Mouse (Mus musculus): ENCODE results near the gene Atf7ip. TPM values are rescaled to one million over a fixed set of nuclear protein-coding genes. Genes with fewer than 3 reads are reported as not detected.
"Not testable (repeated sequence)": the region's sequence is repeated elsewhere in the genome, so short reads cannot be mapped to it uniquely, and the experiment has no call there.

The Atf7ip gene
- polyA plus RNA-seq (2012; rRNA removed) = 35.7 and 46.3 TPM in 2 replicates
- 38.4 and 41.8 TPM in 2 replicates for polyA plus RNA-seq (2014; fragmentation: Nextera tagmentation; extraction: Ambion mirVana)

DNA sequence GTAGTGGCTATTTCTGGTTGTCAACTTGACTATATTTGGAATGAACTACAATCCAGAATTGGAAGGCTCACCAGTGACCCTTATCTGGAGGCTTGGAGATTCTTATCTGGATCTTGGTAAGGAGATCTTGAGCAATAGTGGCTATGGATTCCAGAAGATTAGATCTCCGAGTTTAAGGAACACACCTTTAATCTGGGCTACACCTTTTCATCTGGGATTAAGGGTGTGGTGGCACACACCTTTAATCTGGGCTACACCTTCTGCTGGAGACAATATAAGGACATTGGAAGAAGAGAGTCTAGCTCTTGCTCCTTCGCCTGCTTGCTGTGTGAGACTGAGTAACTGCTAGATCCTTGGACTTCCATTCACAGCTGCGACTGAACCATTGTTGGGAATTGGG lies at the start of gene Atf7ip:
Atf7ip (plus strand) TSS at position 301 of the 400 bp plus-strand sequence.
- H3K4me2 ChIP-seq (replicated peaks; ENCODE audit: low read depth, low read length, severe bottlenecking); H3K9ac ChIP-seq (ENCODE audit: low read depth, low read length, severe bottlenecking); H3K27me3 ChIP-seq (ENCODE audit: control insufficient read depth, insufficient read depth, low read length); H3K4me3 ChIP-seq (replicated peaks; ENCODE audit: low read length); H3K27ac ChIP-seq (replicated peaks; ENCODE audit: low read depth, low read length); DNase-seq (ENCODE audit: low spot score); ATAC-seq (ENCODE audit: low FRiP score, low read depth); H3K4me1 ChIP-seq (ENCODE audit: control insufficient read depth, insufficient read depth, low read length); H3K9me3 ChIP-seq (ENCODE audit: control insufficient read depth, low read length); H3K36me3 ChIP-seq (ENCODE audit: control insufficient read depth, insufficient read depth, low read length): not testable (repeated sequence)
- 70% methylated on average over 1 of the region's 3 CpGs for WGBS

DNA sequence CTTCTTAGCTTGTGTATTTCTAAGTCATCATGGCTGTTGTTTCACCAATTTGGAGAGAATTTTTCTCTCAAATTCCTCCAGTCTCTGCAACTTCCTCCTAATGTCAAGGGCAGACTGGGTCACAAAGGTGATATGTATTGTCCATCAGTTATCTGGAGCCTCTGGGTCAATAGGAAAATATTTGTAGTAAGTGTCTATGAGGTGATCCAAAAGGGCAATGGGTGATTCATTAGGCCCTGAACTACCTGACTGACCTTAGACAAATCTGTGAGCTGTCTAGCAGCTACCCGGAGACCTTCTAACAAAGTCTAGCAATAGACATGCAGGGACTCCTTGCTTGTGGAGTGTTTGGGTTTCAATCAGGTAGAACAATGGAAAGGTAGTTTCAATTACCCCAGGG lies 49.7 kb upstream of the Atf7ip start:
- no peaks in the 10 kb centered on the region for H3K4me1 ChIP-seq (ENCODE audit: control insufficient read depth, insufficient read depth, low read length)
- no peak overlapping the region for H3K4me3 ChIP-seq (replicated peaks; ENCODE audit: low read length)
- H3K27me3 ChIP-seq (ENCODE audit: control insufficient read depth, insufficient read depth, low read length) = no peaks in the 10 kb centered on the region
- DNase-seq (ENCODE audit: low spot score) = no peak
- WGBS = 92% methylated on average over 1 of the region's 1 CpGs
- no peak overlapping the region for H3K4me2 ChIP-seq (replicated peaks; ENCODE audit: low read depth, low read length, severe bottlenecking)
- no peak overlapping the region for H3K27ac ChIP-seq (replicated peaks; ENCODE audit: low read depth, low read length)
- H3K36me3 ChIP-seq (ENCODE audit: control insufficient read depth, insufficient read depth, low read length) = no peaks in the 10 kb centered on the region
- H3K9me3 ChIP-seq (ENCODE audit: control insufficient read depth, low read length) = no peaks in the 10 kb centered on the region
- no peak overlapping the region for H3K9ac ChIP-seq (ENCODE audit: low read depth, low read length, severe bottlenecking)
- no peak for ATAC-seq (ENCODE audit: low FRiP score, low read depth)
- no peak for TF ChIP-seq POLR2A (IDR thresholded peaks at IDR 0.05; ENCODE audit: borderline replicate concordance, extremely low read depth, insufficient read depth, insufficient read length)

DNA sequence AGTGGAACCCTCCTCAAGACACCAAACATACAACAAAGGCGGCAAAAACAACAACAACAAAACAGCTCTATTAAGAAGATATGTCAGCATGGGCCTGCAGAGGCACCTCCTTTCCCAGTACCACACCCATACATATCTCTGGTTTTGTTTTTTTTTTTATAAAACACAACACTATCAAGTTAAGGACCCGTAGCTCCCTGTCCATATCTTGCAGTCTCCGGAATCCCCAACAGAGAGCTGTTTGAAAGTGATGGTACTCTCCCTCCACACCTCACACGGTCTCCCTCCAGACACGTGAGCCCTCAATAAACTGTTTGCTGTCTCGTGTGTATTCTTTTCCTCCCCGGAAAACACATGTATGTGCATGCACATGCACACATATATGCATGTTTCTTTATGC lies 46.8 kb upstream of the Atf7ip start:
- DNase-seq (ENCODE audit: low spot score) (no peak), ATAC-seq (ENCODE audit: low FRiP score, low read depth) (no peak)
- H3K9me3 ChIP-seq (ENCODE audit: control insufficient read depth, low read length) = no peaks in the 10 kb centered on the region
- H3K36me3 ChIP-seq (ENCODE audit: control insufficient read depth, insufficient read depth, low read length) = no peaks in the 10 kb centered on the region
- no peaks in the 10 kb centered on the region for H3K4me1 ChIP-seq (ENCODE audit: control insufficient read depth, insufficient read depth, low read length)
- H3K27ac ChIP-seq (replicated peaks; ENCODE audit: low read depth, low read length) = no peak overlapping the region
- TF ChIP-seq POLR2A (IDR thresholded peaks at IDR 0.05; ENCODE audit: borderline replicate concordance, extremely low read depth, insufficient read depth, insufficient read length) = no peak
- no peaks in the 10 kb centered on the region for H3K27me3 ChIP-seq (ENCODE audit: control insufficient read depth, insufficient read depth, low read length)
- H3K9ac ChIP-seq (ENCODE audit: low read depth, low read length, severe bottlenecking) = no peak overlapping the region
- no peak overlapping the region for H3K4me3 ChIP-seq (replicated peaks; ENCODE audit: low read length)
- no peak overlapping the region for H3K4me2 ChIP-seq (replicated peaks; ENCODE audit: low read depth, low read length, severe bottlenecking)
- 88% methylated on average over 7 of the region's 7 CpGs for WGBS

DNA sequence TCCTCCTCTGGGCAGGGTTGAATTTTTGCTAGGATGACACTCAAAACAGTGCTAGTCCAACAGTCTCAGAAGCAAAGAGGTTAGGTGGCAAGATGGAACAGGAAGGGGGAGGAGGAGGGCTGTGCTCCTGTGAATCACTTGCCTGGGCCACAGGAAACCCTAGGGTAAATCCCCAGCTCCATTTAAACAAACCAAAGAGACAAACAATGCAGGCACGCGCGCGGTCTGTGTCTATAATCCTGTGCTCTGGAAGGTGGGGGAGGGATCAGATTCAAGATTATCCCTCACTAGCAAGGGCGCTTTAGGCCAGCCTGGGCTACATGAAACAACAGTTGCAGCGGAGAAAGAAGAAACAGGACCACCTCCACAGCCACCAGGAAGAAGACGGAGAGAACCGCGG lies 42.5 kb upstream of the Atf7ip start:
- no peaks in the 10 kb centered on the region for H3K36me3 ChIP-seq (ENCODE audit: control insufficient read depth, insufficient read depth, low read length)
- DNase-seq (ENCODE audit: low spot score) = no peak
- no peak for TF ChIP-seq POLR2A (IDR thresholded peaks at IDR 0.05; ENCODE audit: borderline replicate concordance, extremely low read depth, insufficient read depth, insufficient read length)
- no peak overlapping the region for H3K9ac ChIP-seq (ENCODE audit: low read depth, low read length, severe bottlenecking)
- no peak overlapping the region for H3K4me3 ChIP-seq (replicated peaks; ENCODE audit: low read length)
- no peaks in the 10 kb centered on the region for H3K27me3 ChIP-seq (ENCODE audit: control insufficient read depth, insufficient read depth, low read length)
- H3K4me2 ChIP-seq (replicated peaks; ENCODE audit: low read depth, low read length, severe bottlenecking) = no peak overlapping the region
- peaks cover 9% of the 10 kb centered on the region for H3K4me1 ChIP-seq (ENCODE audit: control insufficient read depth, insufficient read depth, low read length)
- 87% methylated on average over 9 of the region's 9 CpGs for WGBS
- no peak overlapping the region for H3K27ac ChIP-seq (replicated peaks; ENCODE audit: low read depth, low read length)
- ATAC-seq (ENCODE audit: low FRiP score, low read depth) = no peak
- no peaks in the 10 kb centered on the region for H3K9me3 ChIP-seq (ENCODE audit: control insufficient read depth, low read length)

DNA sequence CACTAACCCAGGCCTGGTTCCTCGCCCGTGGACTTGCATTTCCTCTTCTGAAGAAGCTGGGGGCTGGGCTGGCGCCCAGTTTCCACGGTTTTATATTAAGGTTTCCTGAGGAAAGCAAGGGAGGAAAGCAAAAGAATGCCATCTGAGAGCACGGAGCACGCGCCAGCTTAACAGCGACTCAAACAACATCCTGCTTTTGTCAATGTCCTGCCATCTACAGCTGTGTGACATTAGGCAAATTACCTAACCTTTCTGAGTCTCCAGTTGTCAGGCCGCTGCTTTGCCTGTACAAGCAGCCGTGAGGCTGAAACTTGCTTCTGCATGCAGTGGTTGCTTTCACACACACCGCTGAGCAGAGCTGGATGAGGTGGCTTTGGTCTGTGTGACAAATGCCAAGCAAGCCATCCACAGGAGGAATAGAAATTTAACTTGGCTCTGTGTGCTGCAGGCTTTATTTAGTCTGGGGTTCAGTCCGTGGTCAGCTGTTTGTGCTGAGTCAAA lies 41.8 kb upstream of the Atf7ip start:
- DNase-seq (ENCODE audit: low spot score) (no peak), ATAC-seq (ENCODE audit: low FRiP score, low read depth) (no peak)
- Histone ChIP-seq H3K9me3 (ENCODE audit: control insufficient read depth, low read length) (no peaks in the 10 kb centered on the region), H3K4me2 (replicated peaks; ENCODE audit: low read depth, low read length, severe bottlenecking) (no peak overlapping the region), H3K27ac (replicated peaks; ENCODE audit: low read depth, low read length) (no peak overlapping the region), H3K9ac (ENCODE audit: low read depth, low read length, severe bottlenecking) (no peak overlapping the region), H3K4me3 (replicated peaks; ENCODE audit: low read length) (no peak overlapping the region), H3K36me3 (ENCODE audit: control insufficient read depth, insufficient read depth, low read length) (no peaks in the 10 kb centered on the region), H3K4me1 (ENCODE audit: control insufficient read depth, insufficient read depth, low read length) (peaks cover 13% of the 10 kb centered on the region), H3K27me3 (ENCODE audit: control insufficient read depth, insufficient read depth, low read length) (no peaks in the 10 kb centered on the region)
- 64% methylated on average over 12 of the region's 12 CpGs for WGBS
- no peak for TF ChIP-seq POLR2A (IDR thresholded peaks at IDR 0.05; ENCODE audit: borderline replicate concordance, extremely low read depth, insufficient read depth, insufficient read length)

DNA sequence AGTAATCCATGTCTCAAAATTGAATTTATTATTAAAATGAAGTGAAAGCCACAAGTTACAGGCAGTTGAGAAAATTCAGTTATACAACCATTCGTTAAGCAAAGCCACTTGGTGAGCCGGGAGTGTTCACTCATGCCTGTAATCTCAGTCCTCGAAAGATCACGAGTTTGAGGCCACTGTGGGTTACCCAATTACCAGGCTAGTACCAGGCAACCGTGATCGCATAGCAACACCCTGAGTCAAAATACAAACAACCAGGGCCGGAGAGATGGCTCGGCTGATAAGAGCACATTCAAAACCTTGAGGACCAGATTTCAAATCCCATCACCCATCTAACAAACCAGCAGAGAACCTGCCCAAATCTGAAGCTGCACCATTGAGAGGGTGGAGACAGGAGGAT lies 40.9 kb upstream of the Atf7ip start:
- ATAC-seq (ENCODE audit: low FRiP score, low read depth) (no peak), DNase-seq (ENCODE audit: low spot score) (no peak)
- TF ChIP-seq POLR2A (IDR thresholded peaks at IDR 0.05; ENCODE audit: borderline replicate concordance, extremely low read depth, insufficient read depth, insufficient read length) = no peak
- Histone ChIP-seq H3K4me2 (replicated peaks; ENCODE audit: low read depth, low read length, severe bottlenecking) (no peak overlapping the region), H3K27me3 (ENCODE audit: control insufficient read depth, insufficient read depth, low read length) (no peaks in the 10 kb centered on the region), H3K4me3 (replicated peaks; ENCODE audit: low read length) (no peak overlapping the region), H3K9me3 (ENCODE audit: control insufficient read depth, low read length) (no peaks in the 10 kb centered on the region), H3K27ac (replicated peaks; ENCODE audit: low read depth, low read length) (no peak overlapping the region), H3K36me3 (ENCODE audit: control insufficient read depth, insufficient read depth, low read length) (no peaks in the 10 kb centered on the region), H3K4me1 (ENCODE audit: control insufficient read depth, insufficient read depth, low read length) (peaks cover 16% of the 10 kb centered on the region), H3K9ac (ENCODE audit: low read depth, low read length, severe bottlenecking) (no peak overlapping the region)
- 85% methylated on average over 8 of the region's 8 CpGs for WGBS
